ENCODE assay signal across 11 mouse cellular contexts in genomic region chr4:31612147-31612824, GRCm38 (mm10).
DNase-seq lines count a peak whose midpoint lies in the region.
"Had no signal": no experiment of that assay in that cellular context is flagged by ENCODE, and none has a peak within 500 bp of the region (broad histone marks: within the 10 kb centered on the region; RNA-seq: fewer than 3 reads in every experiment).

No protein-coding gene starts in this region.

- peak overlapping the region; percentile 55 for H3K27ac ChIP-seq in midbrain, embryonic 10.5 days (replicated peaks)
- H3K27ac ChIP-seq: heart, embryonic 15.5 days; macrophage had no signal

- no peak overlapping the region for H3K4me3 ChIP-seq in midbrain, embryonic 10.5 days
- H3K4me3 ChIP-seq: heart, embryonic 15.5 days had no signal

- H3K4me1 ChIP-seq in midbrain, embryonic 10.5 days = peaks cover 28% of the 10 kb centered on the region
- H3K4me1 ChIP-seq: heart, embryonic 15.5 days had no signal

- H3K36me3 ChIP-seq in midbrain, embryonic 10.5 days = no peaks in the 10 kb centered on the region
- H3K36me3 ChIP-seq: heart, embryonic 15.5 days had no signal

- intact Hi-C loops in heart, postnatal 36 days (cut with DNase I) = no loop called here

- no peaks in the 10 kb centered on the region for H3K27me3 ChIP-seq in midbrain, embryonic 10.5 days (ENCODE audit: low read depth, poor library complexity, severe bottlenecking)
- H3K27me3 ChIP-seq: heart, embryonic 15.5 days had no signal

- 35% methylated on average over 8 of the region's 8 CpGs for WGBS in midbrain, embryonic 10.5 days

- H3K9me3 ChIP-seq in midbrain, embryonic 10.5 days (replicated peaks) = no peaks in the 10 kb centered on the region
- H3K9me3 ChIP-seq: heart, embryonic 15.5 days had no signal

- DNase-seq in Muller cell, postnatal 12 days (ENCODE audit: inconsistent ontology term) = peak; percentile 56
- DNase-seq in embryo, embryonic 9.5 days (ENCODE audit: extremely low spot score) = peak; percentile 38
- DNase-seq in forelimb bud, embryonic 11.5 days (ENCODE audit: low read depth, low spot score) = peak; percentile 38
- peak; percentile 29 for DNase-seq in midbrain, embryonic 10.5 days (ENCODE audit: low spot score)
- no peak for DNase-seq in left cerebral cortex, adult 9 months (ENCODE audit: low spot score in 2 of 2)
- no peak for DNase-seq in cerebellum, postnatal 4 days (ENCODE audit: low spot score in 2 of 2)
- no peak for DNase-seq in gastrocnemius, adult 8-10 months (ENCODE audit: low spot score in 2 of 2)
- DNase-seq in heart, postnatal 36 days = no peak
- DNase-seq: thymus, postnatal 4 days had no signal

Comparison
In these comparisons a context has a peak if more than half of its experiments do, and no peak if none do; other contexts are left out.
1. DNase-seq: peak in Muller cell, postnatal 12 days (single experiment), embryo, embryonic 9.5 days (single experiment), forelimb bud, embryonic 11.5 days (single experiment) and midbrain, embryonic 10.5 days (single experiment); none in left cerebral cortex, adult 9 months (0 of 2), cerebellum, postnatal 4 days (0 of 2), gastrocnemius, adult 8-10 months (0 of 2) and heart, postnatal 36 days (0 of 2).